ENCODE assay signal across 19 mouse cellular contexts in the genomic region with DNA sequence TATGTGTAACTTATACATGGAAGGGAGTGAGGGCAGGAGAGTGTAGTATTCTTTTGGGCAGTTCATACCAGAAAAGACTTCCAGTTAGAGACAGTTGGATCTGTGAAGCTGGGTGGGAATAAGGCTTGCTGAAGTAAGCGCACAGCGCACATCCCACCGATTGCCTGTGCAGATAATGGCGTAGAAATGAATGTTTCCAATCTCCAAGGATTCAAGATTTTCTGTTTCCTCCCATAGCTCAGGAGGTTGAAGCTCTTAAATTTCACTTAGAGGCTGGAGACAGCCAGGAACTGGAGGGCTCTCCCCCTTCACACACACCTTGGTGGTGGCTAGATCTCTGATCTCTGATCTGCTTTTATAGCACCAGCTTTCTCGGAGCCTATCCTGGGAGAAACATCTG. TPM values are rescaled to one million over a fixed set of nuclear protein-coding genes. Genes with fewer than 3 reads are reported as not detected.
"Had no signal": no experiment of that assay in that cellular context is flagged by ENCODE, and none has a peak within 500 bp of the region (broad histone marks: within the 10 kb centered on the region; RNA-seq: fewer than 3 reads in every experiment).

No protein-coding gene starts in this region.

- H3K4me2 ChIP-seq: lung, embryonic 14.5 days; midbrain, embryonic 13.5 days; neural tube, embryonic 13.5 days; stomach, embryonic 15.5 days had no signal

- H3K27ac ChIP-seq: liver, embryonic 14.5 days; midbrain, embryonic 10.5 days; midbrain, embryonic 13.5 days; neural tube, embryonic 13.5 days; stomach, embryonic 15.5 days; stomach, postnatal 0 days had no signal

- H3K9me3 ChIP-seq: midbrain, embryonic 10.5 days; midbrain, embryonic 13.5 days; neural tube, embryonic 13.5 days; stomach, embryonic 15.5 days had no signal

- DNase-seq: lung, adult 18-20 months; lung, embryonic 14.5 days; lung, postnatal 10 days; lung, postnatal 4 days; right cerebral cortex, postnatal 14 days; thymus, adult 2 months; thymus, postnatal 25 days; thymus, postnatal 4 days had no signal

- H3K4me3 ChIP-seq: midbrain, embryonic 10.5 days; midbrain, embryonic 13.5 days; myocyte; neural tube, embryonic 13.5 days; stomach, embryonic 15.5 days had no signal

- H3K9ac ChIP-seq: liver, embryonic 14.5 days; lung, embryonic 14.5 days; midbrain, embryonic 13.5 days; neural tube, embryonic 13.5 days; stomach, embryonic 15.5 days had no signal

- ATAC-seq: midbrain, embryonic 13.5 days; midbrain, embryonic 16.5 days had no signal

- H3K36me3 ChIP-seq: midbrain, embryonic 10.5 days; midbrain, embryonic 13.5 days; neural tube, embryonic 13.5 days; stomach, embryonic 15.5 days had no signal

RNA-seq across cellular contexts. Expression of gene Sim2, which starts 3.1 kb away (rescaled TPM):
- polyA plus RNA-seq: liver, embryonic 16.5 days; spleen, adult 2 months; urinary bladder, adult 2 months had no signal
